Mouse (Mus musculus) stomach, postnatal 0 days (tissue): ENCODE measurements at regions not wholly inside any gene's neighbourhood (a gene's known extent, or its start where the extent isn't known, plus 50 kb on each side); places are given as distances from the start of the nearest gene placed in this dataset.

ENCODE experiments used
- ATAC-seq: fragments of 200-750 bp; cut with Nextera tagmentation; 2 replicates; pipeline ENCODE4 v1.8.0; 2017; ENCODE audit not compliant: low FRiP score, low TSS enrichment
- DNase-seq: peaks from one replicate; pipeline ENCODE4 v3.0.0-alpha.2; 2016; ENCODE audit warnings: low spot score
- H3K27ac ChIP-seq: fragments of 300-500 bp; sonication (generic); replicated peaks from 2 replicates; pipeline ENCODE4 v1.5.1; 2014; ENCODE audit warnings: mild to moderate bottlenecking, control low read depth
- H3K27me3 ChIP-seq: fragments of 300-500 bp; sonication (generic); 2 replicates; pipeline ENCODE4 v1.6.1; 2014; ENCODE audit warnings: low read length; ENCODE audit not compliant: control insufficient read depth, insufficient read depth
- H3K36me3 ChIP-seq: fragments of 300-500 bp; sonication (generic); 2 replicates; pipeline ENCODE4 v1.6.1; 2014; ENCODE audit warnings: low read length, mixed read lengths; ENCODE audit not compliant: control insufficient read depth, insufficient read depth
- H3K4me1 ChIP-seq: fragments of 300-500 bp; sonication (generic); replicated peaks from 2 replicates; pipeline ENCODE4 v1.6.1; 2014; ENCODE audit warnings: antibody characterized with exemption; ENCODE audit not compliant: control insufficient read depth, insufficient read depth
- H3K4me2 ChIP-seq: fragments of 300-500 bp; sonication (generic); replicated peaks from 2 replicates; pipeline ENCODE4 v1.6.1; 2014; ENCODE audit warnings: low read depth, mild to moderate bottlenecking, control low read depth, moderate library complexity
- H3K4me3 ChIP-seq: fragments of 300-500 bp; sonication (generic); 2 replicates; pipeline ENCODE4 v1.5.1; 2014; ENCODE audit warnings: low read depth, low read length, control low read depth
- H3K9ac ChIP-seq: fragments of 300-500 bp; sonication (generic); 2 replicates; pipeline ENCODE4 v1.6.1; 2014; ENCODE audit warnings: mild to moderate bottlenecking, low read length, control low read depth, mixed read lengths
- H3K9me3 ChIP-seq: fragments of 300-500 bp; sonication (generic); 2 replicates; pipeline ENCODE4 v1.6.1; 2016; ENCODE audit warnings: low read length; ENCODE audit not compliant: control insufficient read depth
- CTCF ChIP-seq: IDR thresholded peaks from 2 replicates; pipeline ENCODE4 v1.5.1; 2016; ENCODE audit warnings: antibody characterized with exemption, low read depth, mild to moderate bottlenecking, moderate library complexity
- EP300 ChIP-seq: optimal IDR thresholded peaks from 2 replicates; pipeline ENCODE3; 2016; ENCODE audit warnings: antibody characterized with exemption
- WGBS: fragments of 180-500 bp; shearing (Covaris S2); extraction: QIAGEN DNeasy Blood & Tissue Kit; methylation state at CpG from one replicate; pipeline ENCODE4 v1.1.7; 2014; 5-methylcytosine and 5-hydroxymethylcytosine counted together

GRCm38 (mm10) chr6:117237096-117237495, 68.8 kb downstream of the Cxcl12 start:
- Histone ChIP-seq H3K4me3 (no peak overlapping the region), H3K4me1 (no peaks in the 10 kb centered on the region), H3K9ac (no peak overlapping the region), H3K27me3 (no peaks in the 10 kb centered on the region), H3K36me3 (no peaks in the 10 kb centered on the region), H3K27ac (no peak overlapping the region), H3K9me3 (no peaks in the 10 kb centered on the region), H3K4me2 (no peak overlapping the region)
- TF ChIP-seq CTCF (no peak), EP300 (no peak)
- 75% methylated on average over 5 of the region's 5 CpGs for WGBS
- ATAC-seq (no peak), DNase-seq (no peak)

GRCm38 (mm10) chr6:117241206-117241605, 72.9 kb downstream of the Cxcl12 start:
- no peak overlapping the region for H3K4me2 ChIP-seq
- no peak for TF ChIP-seq EP300
- H3K4me3 ChIP-seq, result no peak overlapping the region
- H3K36me3 ChIP-seq, result no peaks in the 10 kb centered on the region
- no peaks in the 10 kb centered on the region for H3K4me1 ChIP-seq
- H3K9me3 ChIP-seq, result no peaks in the 10 kb centered on the region
- no peak for ATAC-seq
- no peaks in the 10 kb centered on the region for H3K27me3 ChIP-seq
- no peak overlapping the region for H3K9ac ChIP-seq
- no peak overlapping the region for H3K27ac ChIP-seq
- 57% methylated on average over 3 of the region's 3 CpGs for WGBS
- no peak for DNase-seq

GRCm38 (mm10) chr6:117245398-117245797, 77.1 kb downstream of the Cxcl12 start:
- TF ChIP-seq CTCF (no peak), EP300 (no peak)
- no peak overlapping the region for H3K9ac ChIP-seq
- ATAC-seq (no peak), DNase-seq (no peak)
- H3K9me3 ChIP-seq, result no peaks in the 10 kb centered on the region
- no peak overlapping the region for H3K4me3 ChIP-seq
- 68% methylated on average over 5 of the region's 5 CpGs for WGBS
- H3K27me3 ChIP-seq, result no peaks in the 10 kb centered on the region
- no peaks in the 10 kb centered on the region for H3K4me1 ChIP-seq
- H3K4me2 ChIP-seq, result no peak overlapping the region
- H3K36me3 ChIP-seq, result no peaks in the 10 kb centered on the region
- no peak overlapping the region for H3K27ac ChIP-seq

- Histone ChIP-seq H3K4me2 (no peak overlapping the region), H3K36me3 (no peaks in the 10 kb centered on the region), H3K4me3 (no peak overlapping the region), H3K4me1 (no peaks in the 10 kb centered on the region), H3K27ac (no peak overlapping the region), H3K9me3 (no peaks in the 10 kb centered on the region), H3K9ac (no peak overlapping the region), H3K27me3 (no peaks in the 10 kb centered on the region)
- ATAC-seq, result no peak
- WGBS, result 79% methylated on average over 6 of the region's 6 CpGs
- TF ChIP-seq CTCF, result no peak
- TF ChIP-seq EP300, result no peak
- no peak for DNase-seq
These were observed 77.5 kb downstream of the Cxcl12 start for GRCm38 (mm10) chr6:117245849-117246248.

GRCm38 (mm10) chr6:117249230-117249921, 81.0 kb downstream of the Cxcl12 start:
- TF ChIP-seq CTCF (peak; percentile 68), EP300 (no peak)
- no peak for ATAC-seq
- Histone ChIP-seq H3K27ac (no peak overlapping the region), H3K4me3 (no peak overlapping the region), H3K4me1 (no peaks in the 10 kb centered on the region), H3K4me2 (no peak overlapping the region), H3K9ac (no peak overlapping the region), H3K36me3 (no peaks in the 10 kb centered on the region), H3K27me3 (no peaks in the 10 kb centered on the region), H3K9me3 (no peaks in the 10 kb centered on the region)
- no peak for DNase-seq
- whole genome bisulfite sequencing, result 82% methylated on average over 18 of the region's 18 CpGs

- Histone ChIP-seq H3K9ac (no peak overlapping the region), H3K4me2 (no peak overlapping the region), H3K9me3 (no peaks in the 10 kb centered on the region), H3K27me3 (no peaks in the 10 kb centered on the region), H3K4me3 (no peak overlapping the region), H3K4me1 (no peaks in the 10 kb centered on the region), H3K36me3 (no peaks in the 10 kb centered on the region), H3K27ac (no peak overlapping the region)
- ATAC-seq (no peak), DNase-seq (no peak)
- no peak for TF ChIP-seq EP300
- no peak for TF ChIP-seq CTCF
- WGBS, result 39% methylated on average over 2 of the region's 2 CpGs
These were observed 81.7 kb downstream of the Cxcl12 start for GRCm38 (mm10) chr6:117250051-117250450.
